Mouse (Mus musculus): ENCODE data around the gene Tgfa.
A peak's percentile ranks its signal among the peaks of the same experiment; 100 is the strongest.

The Tgfa gene

DNA sequence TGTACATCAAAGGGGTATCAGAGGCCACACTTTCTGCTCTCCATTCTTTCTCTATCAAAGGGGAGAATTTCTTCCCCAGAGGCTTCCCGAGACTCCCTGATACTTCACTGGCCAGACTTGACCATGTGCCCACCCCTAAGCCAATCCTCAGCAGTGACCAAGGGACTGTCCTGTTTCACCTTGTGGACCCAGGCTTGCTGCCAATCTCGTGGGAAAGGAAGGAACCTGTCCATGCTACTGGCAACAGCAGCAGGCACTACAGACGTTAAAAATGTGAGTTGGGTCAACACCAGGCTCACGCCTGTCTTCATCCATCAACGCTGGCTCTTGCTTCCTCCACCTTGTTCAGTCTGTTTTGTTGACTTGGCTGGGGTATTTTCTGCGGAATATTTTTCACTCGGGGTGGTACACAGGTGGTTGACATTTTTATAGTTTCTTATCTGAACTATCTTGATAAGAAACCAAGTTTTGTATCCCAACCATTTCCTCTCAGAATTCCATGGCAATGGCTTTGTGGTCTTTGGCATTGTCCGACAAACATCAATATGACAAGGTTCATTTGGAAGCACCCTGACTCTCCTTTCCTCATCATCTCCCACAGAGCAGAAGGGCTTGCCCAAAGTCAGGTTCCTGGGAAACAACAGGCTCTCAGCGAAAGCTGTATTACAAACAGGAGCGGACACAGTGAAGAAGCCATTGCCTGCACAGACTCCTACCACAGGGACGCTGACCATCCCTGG, 6.1 kb upstream of the Tgfa start:
- no peak for DNase-seq (ENCODE audit: low read depth, low spot score)

DNA sequence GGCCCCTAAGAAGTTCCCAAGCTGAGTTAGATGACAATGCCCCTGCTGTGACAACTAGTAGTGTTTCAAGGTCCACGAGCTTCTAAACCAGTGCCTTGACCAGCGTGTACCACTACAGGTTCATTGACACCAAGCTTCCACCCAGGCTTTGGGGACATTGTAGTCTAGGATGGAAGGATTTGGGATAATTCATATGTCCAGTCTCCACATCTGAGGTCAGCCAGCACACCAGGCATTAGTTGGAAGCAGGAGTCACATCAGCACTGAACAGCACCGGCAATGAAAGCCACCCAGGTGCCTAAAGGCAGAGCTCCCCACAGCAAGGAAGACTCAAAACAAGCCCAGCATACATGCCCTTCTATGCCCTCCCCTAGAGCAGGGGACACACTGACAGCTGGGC, 4.4 kb upstream of the Tgfa start:
- DNase-seq (ENCODE audit: low read depth, low spot score) = no peak

DNA sequence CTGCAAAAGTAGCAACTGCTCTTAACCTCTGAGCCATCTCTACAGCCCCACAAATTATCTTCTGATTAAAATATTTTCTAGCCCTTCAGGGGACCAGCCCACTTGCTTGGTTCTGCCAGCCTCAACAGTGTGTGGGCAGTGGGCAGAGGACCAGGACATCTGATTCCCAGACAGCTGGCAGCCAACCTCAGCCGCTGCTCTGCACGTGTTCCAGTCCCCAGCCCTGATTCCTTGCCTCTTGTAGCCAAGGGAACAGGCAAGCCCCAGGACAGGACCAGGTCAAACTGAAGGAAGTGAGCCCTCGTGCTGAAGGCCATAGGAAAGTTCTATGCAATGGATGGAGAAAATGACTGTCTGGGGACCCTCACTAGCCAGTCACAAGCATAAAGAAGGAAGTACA, 2.0 kb upstream of the Tgfa start:
- peak; percentile 63 for DNase-seq (ENCODE audit: low read depth, low spot score)

DNA sequence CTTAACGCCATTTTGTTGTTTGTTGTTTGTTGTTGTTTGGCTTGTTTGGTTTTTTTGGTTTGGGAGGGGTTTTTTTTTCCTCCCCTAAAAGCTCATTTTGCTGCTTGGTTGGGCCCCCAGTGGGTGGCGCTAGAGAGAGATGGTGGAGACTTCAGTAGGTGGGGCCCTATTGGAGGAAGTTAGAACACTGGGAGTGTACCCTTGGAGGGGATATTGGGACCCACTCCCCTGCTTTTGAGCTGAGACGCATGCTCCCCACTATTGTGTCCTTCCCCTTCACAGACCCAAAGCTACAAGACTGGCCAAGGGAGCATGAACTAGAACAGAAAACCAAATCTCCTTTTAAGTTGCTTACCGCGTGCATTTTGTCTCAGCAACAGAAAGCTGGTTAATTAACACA, 1.1 kb upstream of the Tgfa start:
- DNase-seq (ENCODE audit: low read depth, low spot score) = peak; percentile 77

DNA sequence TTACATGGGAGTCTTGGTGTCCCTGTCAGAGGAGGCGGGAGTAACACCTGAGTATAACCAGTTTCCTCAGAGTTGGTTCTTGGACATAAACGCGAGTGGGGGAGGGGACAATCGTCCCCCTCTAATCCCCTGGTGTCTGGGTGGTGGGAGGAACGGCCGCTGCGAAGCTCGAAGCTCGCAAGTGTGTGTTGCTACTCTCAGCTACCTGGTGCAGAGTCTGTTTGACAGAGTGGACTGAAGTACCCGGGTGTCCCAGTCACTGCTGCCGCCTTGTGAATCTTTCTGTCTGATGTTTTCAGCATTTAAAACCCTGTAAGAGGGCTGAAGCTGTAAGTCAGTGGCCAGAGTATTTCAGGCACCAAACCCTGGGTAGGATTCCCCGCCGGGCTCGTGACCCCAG, 1.0 kb downstream of the Tgfa start:
- DNase-seq (ENCODE audit: low read depth, low spot score) = peak; percentile 42

DNA sequence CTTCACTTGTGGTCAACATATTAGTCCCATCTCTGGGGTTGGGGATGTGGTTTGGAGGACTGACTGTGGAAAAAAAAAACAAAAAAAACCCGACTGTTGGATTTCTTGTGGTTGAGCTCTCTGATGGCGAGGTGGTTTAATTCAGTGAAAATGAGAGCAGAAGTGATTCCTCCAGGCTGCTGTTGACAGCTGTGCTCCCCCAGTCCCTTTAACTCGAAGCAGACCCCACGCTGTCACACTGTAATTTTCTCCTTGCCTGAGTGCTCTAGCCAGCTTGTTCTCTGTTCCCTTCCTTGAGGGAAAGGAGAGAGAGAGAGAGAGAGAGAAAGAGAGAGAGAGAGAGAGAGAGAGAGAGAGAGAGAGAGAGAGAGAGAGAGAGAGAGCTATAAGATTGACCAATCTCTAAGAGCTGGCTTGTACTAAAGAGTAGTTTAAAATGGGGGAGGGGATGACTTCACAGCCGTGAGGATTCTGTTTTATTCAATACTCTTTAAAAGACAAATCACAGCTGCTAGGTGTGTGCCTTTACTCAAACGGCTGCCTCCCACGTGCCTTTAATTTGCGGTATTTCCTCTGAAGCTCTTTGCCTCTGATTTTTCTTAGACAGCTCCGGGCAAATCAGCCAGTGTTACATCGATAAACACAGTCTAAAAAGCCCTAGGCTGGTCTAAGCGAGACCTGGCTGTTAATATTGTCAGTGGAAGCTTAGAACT, 2.3 kb downstream of the Tgfa start:
- DNase-seq (ENCODE audit: low read depth, low spot score) = peak; percentile 52

DNA sequence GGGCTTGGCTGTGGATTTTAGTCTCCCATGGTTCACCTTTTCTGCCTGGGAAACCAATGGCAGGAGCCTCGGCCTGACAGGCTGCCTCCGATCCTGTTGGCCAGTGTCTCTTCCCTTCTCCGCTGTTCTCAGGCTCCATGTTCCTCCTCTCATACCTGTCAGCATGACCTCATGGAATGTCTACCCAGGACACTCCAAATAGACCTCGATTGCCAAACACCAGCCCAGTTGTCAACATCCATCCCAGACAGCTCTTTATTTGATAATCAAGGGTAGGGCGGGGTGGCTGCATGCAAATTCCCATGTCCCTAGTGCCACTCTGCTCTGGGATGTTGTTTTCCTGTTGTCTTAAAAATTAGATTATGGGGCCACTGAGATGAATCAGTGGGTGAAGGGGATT, 5.9 kb downstream of the Tgfa start:
- no peak for DNase-seq (ENCODE audit: low read depth, low spot score)

DNA sequence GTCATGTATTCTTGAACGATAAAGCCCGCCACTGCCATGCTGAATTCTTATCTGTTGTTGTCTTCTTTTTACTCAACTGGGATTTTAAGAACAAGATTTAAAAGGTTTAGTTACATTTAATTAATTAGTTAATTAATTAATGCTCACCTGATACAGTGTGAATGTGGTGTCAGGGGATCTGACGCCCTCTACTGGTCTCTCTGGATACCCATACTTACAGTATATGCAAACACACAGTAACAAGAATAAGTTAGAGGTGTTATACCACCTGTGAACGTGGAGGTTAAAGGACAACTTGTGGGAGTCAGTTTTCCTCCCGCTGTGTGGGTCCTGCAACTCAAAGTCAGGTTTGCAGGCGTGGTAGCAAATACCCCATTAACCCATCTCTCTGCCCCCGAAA, 8.1 kb downstream of the Tgfa start:
- no peak for DNase-seq (ENCODE audit: low read depth, low spot score)

DNA sequence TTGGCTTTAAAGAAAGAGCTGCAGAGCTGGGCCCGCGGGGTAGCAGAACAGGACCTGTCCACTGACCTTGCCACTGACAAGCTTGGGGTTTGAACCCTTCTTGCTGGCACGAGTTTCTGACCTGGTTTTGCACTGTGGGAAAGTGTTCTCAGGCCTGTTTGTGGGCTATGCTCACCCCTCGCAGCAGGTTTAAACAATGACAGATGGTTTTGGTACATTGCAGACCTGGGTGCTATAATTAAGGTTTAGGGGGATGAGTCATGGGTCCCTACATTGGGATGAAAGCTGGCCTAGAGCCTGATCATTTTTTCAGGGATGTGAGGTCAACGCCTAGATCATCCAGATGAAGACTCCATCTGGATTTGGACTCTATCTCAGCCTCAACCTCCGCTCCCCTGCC, 11.0 kb downstream of the Tgfa start:
- peak; percentile 77 for DNase-seq (ENCODE audit: low read depth, low spot score)

DNA sequence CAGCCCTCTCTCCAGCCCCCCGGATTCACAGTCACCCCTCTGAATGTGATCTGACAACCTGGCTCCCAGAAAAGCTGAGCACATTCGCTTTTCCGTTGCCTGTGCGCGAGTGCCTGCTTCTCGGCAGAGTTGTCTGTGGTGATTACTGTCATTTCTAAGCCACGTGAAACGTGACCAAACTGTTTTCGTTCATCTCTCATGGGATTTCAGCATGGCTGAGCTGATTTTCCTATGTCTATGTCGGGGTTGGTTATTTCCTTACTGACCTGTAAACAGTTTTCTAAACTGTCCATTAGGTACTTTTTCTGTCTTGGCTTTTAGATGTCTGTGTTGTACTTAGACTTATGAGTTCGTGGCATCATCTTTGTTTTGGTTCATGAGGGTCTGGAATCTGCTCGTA, 12.0 kb downstream of the Tgfa start:
- no peak for DNase-seq (ENCODE audit: low read depth, low spot score)

DNA sequence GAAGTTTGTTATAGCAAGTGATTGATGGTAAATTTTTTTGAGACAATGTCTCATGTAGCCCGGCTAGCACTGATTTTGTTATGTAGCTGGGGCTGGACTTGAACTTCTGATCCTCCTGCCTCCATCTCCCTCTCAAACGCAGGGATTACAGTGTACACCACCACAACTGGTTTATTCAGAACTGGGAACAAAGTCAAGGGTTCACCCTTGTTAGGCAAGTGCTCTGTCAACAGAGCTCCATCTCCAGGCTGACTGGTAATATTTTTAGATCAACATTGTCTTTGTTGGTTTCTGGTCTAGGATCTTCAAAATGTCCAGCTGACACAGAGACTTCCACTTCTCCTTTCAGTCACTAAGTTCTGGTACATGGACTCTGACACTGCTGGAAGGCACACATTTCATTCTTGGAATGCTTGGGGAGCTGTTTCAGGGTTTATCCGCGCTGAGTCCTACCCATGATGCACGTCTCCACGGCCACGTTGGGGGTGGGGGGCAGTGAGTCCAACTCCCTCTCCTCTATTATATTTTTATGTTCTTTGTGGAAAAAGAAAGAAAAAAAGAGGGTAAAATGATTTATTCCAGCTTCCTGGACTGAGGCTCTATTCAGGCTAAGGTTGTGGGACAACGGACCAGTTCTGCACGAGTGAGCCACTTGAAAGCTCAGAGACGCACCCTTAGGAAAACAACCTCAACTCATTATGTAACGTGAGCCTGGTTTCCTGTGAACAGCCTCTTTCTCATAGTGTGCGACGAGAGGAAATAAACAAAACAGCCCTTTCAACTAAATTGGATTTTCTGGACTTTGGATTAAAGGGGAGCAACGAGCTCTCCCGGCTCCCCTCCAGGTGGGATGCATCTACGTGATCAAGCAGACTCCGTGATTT, 14.4 kb downstream of the Tgfa start:
- peak; percentile 60 for DNase-seq (ENCODE audit: low read depth, low spot score)

DNA sequence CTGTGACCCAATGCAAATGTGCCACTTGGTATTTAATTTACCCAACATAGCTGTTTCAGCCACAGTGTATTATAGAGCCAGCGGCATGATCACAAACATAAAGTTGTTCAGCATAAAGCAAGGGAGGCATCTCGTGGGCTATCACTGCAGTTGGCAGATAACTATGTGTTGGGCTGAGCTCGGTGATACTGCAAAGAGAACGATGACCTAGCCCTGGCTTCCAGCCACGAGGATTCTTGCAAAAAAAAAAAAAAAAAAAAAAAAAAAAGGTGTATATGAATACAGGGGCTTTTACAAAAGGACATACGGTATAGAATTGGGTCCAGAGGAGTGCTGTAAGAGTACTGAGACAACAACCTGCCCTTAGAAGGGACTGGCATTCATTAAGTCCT, 15.0 kb downstream of the Tgfa start:
- DNase-seq (ENCODE audit: low read depth, low spot score) = peak; percentile 34

DNA sequence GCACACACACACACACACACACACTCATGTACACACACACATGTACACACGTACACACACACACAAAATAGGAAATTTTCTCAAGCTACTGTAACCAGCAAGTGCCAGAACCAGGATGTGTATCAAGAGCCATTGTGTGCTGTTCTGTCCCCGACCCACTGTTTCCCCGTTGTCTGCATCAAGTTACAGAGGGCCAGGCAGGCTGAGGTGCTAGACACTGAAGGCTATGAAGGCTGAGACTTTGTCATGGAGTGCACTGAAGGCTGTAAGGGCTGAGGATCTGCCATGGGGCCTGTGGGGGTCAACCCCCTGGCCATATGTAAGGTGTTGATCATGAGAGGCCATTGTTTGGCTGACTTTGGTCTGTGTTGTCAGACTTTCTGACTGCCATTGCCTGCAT, 15.6 kb downstream of the Tgfa start:
- no peak for DNase-seq (ENCODE audit: low read depth, low spot score)

DNA sequence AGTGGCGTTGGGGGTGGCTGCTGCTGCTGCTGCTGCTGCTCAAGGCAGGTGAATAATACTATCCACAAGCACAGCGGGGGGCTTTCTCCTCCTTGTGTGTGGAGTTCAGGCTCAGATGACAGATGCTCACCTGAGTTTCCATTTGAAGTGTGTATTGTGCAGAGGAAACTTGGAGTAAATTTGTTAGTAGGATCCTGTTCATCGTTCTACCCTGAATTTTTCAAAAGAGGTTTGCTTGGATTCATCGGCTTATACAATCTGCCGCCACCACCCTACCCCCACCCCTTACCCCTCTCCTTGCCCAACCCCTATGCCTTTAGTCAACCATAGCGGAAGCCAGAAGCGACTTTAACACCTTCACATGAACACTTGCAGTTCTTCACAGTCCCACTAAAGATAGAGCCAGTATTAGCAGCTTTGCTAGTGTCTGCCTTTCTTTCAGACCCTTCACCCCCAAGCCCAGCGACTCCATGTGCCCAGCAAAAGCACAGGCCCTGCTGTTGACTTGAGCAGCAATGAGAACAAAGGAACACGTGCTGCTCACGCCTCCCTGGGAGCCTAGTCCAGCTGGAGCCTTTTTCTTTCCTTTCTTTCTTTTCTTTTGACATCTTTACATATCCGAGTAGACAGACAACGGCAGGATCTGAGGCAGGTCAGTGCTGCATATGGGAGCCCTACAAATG, 16.2 kb downstream of the Tgfa start:
- peak; percentile 18 for DNase-seq (ENCODE audit: low read depth, low spot score)

DNA sequence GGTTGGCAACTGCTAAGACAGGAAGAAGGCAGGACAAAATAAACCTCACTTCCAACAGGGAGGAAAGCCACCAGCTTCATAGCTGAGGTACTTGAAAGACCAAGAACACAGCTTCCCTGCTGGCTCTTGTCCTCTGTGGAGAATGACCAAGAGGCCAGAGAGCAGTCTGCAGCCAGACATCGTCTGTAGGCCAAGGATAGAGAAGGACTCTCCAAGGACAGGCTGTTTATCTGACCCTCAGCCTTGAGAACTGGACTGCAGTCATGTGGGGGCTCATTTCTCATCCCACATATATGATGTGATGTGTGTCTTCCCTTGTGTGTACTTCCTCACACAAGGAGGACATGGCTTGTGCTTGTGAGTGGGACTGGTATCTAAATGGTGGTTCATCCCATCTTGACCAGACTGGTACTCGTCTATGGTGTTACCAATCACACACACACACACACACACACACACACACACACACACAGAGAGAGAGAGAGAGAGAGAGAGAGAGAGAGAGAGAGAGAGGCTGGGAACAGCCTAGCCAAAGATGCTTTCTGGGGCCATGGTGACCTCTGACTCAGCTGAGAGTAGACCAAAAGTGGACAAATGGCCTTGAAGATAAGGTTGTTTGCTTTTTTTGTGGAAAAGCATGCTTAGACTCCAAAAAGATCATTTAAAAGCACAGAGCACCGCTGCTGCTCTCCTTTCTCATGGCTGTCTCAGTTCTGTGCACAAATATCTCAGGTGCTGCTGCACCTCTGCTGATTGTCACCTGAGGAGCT, 18.0 kb downstream of the Tgfa start:
- peak; percentile 19 for DNase-seq (ENCODE audit: low read depth, low spot score)

DNA sequence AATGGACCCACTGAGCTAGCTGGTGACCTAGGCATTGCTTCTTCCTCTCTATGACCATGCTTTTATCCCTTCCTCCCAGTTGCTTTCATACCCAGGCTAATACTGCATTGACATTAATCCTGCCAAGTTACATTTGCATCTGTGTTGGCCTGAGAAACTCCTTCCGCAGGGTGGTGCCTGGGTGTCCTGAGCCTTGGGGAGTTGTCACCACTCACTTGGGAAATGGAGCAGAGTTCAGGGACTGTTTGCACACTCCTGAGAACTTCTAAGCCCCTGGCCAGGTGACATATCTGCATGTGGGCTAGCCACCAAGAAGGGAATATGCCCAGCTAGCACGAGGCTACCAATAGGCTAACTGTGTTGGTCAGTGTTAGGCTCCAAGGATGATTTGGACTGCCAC, 23.0 kb downstream of the Tgfa start:
- no peak for DNase-seq (ENCODE audit: low read depth, low spot score)

DNA sequence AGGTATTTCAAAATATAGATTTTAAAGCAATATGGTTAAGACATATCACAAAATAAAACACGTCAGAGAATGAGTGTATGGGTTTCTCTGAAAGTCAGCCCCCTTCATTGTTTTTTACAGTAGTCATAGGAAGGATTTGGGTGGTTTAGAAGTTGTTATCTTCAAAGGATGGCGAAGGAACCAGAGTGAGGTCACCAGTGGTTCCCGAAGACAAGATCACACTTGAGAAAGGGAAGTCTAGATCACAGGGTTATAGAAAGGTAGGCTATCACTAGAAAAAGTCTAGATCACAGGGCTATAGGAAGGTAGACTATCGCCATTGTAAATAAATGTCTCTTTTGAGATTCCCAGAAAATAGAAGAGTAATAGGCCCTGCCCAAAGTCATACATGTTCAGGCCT, 23.7 kb downstream of the Tgfa start:
- no peak for DNase-seq (ENCODE audit: low read depth, low spot score)

DNA sequence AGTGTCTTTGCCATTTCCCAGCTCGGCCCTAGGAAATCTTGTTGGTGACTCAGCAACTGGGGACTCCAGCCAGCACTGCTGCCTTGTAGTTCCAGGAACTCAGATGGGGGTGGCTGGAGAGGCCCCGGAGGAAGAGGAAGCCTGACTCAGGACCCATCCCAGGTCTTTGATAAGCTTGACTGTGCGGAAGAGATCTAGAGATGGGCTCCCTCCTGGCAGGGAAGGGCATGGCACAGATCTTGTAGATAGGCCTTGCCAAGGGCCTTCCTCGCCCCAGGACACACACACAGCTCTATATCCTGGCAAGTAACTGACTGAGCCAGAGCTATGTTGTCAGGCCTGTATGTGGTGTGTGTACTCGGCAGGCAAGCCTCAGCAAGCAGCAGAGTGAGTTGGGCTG, 24.5 kb downstream of the Tgfa start:
- peak; percentile 84 for DNase-seq (ENCODE audit: low read depth, low spot score)

DNA sequence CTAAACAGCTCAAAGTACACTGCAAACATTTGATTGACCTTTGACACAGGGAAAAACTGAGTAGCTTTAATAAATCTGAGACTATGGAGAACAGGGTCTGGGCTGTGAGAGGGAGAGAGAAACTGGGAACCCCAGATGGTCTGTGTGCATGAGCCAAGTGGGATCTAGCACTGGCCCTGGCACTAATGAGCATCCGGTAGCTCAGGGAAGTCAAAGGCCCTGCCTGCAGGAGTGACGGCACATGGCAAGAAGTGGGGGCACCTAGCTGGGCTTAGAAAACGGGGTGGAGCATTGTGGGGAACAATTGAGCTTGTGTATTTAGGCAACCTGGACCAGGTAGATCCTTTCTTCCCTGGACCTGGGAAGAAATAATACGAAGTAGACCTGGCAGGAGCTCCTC, 25.1 kb downstream of the Tgfa start:
- peak; percentile 84 for DNase-seq (ENCODE audit: low read depth, low spot score)

DNA sequence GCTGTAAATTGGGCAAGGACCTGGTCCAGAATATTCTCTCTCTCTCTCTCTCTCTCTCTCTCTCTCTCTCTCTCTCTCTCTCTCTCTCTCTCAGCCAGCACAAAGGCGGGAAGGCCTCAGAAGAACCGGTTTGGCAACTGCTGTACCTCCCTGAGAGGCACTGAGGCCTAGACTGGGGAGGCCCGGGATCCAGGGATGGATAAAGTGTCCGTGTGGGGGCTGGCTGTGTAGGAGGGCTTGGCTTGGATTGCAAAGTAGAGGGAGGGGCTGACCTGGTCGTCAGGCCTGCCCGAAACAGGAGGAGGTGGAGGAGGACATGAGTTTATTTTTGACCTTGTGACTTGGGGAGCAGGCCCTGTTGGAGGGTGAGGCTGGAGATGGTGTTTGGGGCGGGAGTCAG, 27.4 kb downstream of the Tgfa start:
- DNase-seq (ENCODE audit: low read depth, low spot score) = no peak

DNA sequence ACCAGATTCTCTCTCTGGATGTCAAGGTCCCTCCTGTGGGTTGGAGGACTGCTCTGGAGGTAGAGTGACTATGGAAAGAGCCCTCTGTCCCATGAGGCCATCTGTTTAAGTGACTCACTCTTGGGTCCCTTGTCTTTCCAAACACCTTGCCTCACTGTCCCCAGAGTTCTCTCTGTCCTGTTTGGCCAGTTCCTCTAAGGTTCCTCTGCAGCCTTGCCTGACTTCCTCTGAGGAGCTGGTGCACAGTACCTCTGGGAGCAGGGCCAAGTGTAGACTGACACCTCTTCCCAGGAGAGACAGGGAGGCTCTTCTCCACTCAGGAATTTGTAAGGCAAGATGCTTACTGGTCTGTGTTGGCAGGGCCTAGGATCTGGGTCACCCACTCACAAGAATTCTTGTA, 30.6 kb downstream of the Tgfa start:
- DNase-seq (ENCODE audit: low read depth, low spot score) = peak; percentile 57
